ENCODE assay signal across 23 mouse cellular contexts in the genomic region with DNA sequence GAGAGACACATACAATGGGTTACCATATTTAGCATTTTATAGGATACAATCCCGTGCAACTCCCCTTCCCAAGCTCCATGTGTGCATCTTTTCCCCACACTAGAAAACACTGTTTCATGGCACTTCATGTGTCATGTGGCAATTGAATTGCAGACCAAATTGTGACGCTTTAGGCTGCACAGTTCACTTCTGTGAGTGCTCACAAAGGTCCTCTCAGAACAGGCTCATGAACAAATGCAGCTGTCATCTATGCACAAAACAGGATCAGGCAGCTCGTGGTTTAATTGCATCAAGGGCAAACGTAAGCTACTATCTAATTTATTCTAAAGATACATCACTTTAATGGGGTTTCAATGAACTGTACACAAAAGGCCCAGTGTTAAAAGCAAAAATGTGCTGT.
DNase-seq lines count a peak whose midpoint lies in the region; ATAC-seq lines count a peak whose summit lies in the region.
"Had no signal": no experiment of that assay in that cellular context is flagged by ENCODE, and none has a peak within 500 bp of the region (broad histone marks: within the 10 kb centered on the region; RNA-seq: fewer than 3 reads in every experiment).

No protein-coding gene starts in this region.

- no peak overlapping the region for H3K9ac ChIP-seq in hindbrain, embryonic 16.5 days (ENCODE audit: low read depth, low read length)
- no peak overlapping the region for H3K9ac ChIP-seq in hindbrain, embryonic 11.5 days (ENCODE audit: low read depth, low read length)
- no peak overlapping the region for H3K9ac ChIP-seq in neural tube, embryonic 11.5 days (ENCODE audit: low read length)
- no peak overlapping the region for H3K9ac ChIP-seq in forebrain, embryonic 13.5 days
- H3K9ac ChIP-seq: heart, embryonic 12.5 days; kidney, embryonic 15.5 days; limb, embryonic 13.5 days; liver, embryonic 12.5 days had no signal

- H3K27ac ChIP-seq in hindbrain, embryonic 16.5 days (ENCODE audit: low read depth, low read length), result no peak overlapping the region
- H3K27ac ChIP-seq in hindbrain, embryonic 11.5 days (ENCODE audit: low read depth, low read length), result no peak overlapping the region
- H3K27ac ChIP-seq in neural tube, embryonic 11.5 days (ENCODE audit: low read depth, low read length), result no peak overlapping the region
- H3K27ac ChIP-seq in forebrain, embryonic 13.5 days, result no peak overlapping the region; the same call in 1 of the 2 replicates
- H3K27ac ChIP-seq: embryonic facial prominence, embryonic 10.5 days; kidney, embryonic 15.5 days; limb, embryonic 13.5 days; liver, embryonic 12.5 days had no signal

- H3K4me3 ChIP-seq in hindbrain, embryonic 16.5 days (ENCODE audit: low read length), result no peak overlapping the region
- no peak overlapping the region for H3K4me3 ChIP-seq in hindbrain, embryonic 11.5 days (ENCODE audit: low read depth, low read length)
- H3K4me3 ChIP-seq in neural tube, embryonic 11.5 days (ENCODE audit: low read depth, low read length), result no peak overlapping the region
- no peak overlapping the region for H3K4me3 ChIP-seq in forebrain, embryonic 13.5 days
- H3K4me3 ChIP-seq: embryonic facial prominence, embryonic 10.5 days; heart, embryonic 12.5 days; kidney, embryonic 15.5 days; limb, embryonic 13.5 days; liver, embryonic 12.5 days had no signal

- no peaks in the 10 kb centered on the region for H3K4me1 ChIP-seq in hindbrain, embryonic 16.5 days (ENCODE audit: control insufficient read depth, insufficient read depth, low read depth, low read length)
- H3K4me1 ChIP-seq in hindbrain, embryonic 11.5 days (replicated peaks; ENCODE audit: control insufficient read depth, insufficient read depth, low read length), result no peaks in the 10 kb centered on the region
- no peaks in the 10 kb centered on the region for H3K4me1 ChIP-seq in neural tube, embryonic 11.5 days (ENCODE audit: control insufficient read depth, insufficient read depth, low read length)
- H3K4me1 ChIP-seq in forebrain, embryonic 13.5 days, result 0 out of 2 replicates have a peak, but pooled peaks cover 3% of the 10 kb centered on the region
- H3K4me1 ChIP-seq: embryonic facial prominence, embryonic 10.5 days; heart, embryonic 12.5 days; kidney, embryonic 15.5 days; limb, embryonic 13.5 days; liver, embryonic 12.5 days had no signal

- H3K4me2 ChIP-seq in hindbrain, embryonic 16.5 days (ENCODE audit: low read length), result no peak overlapping the region
- no peak overlapping the region for H3K4me2 ChIP-seq in hindbrain, embryonic 11.5 days (replicated peaks; ENCODE audit: low read depth, low read length)
- no peak overlapping the region for H3K4me2 ChIP-seq in neural tube, embryonic 11.5 days (ENCODE audit: low read depth)
- H3K4me2 ChIP-seq in forebrain, embryonic 13.5 days, result no peak overlapping the region
- H3K4me2 ChIP-seq: heart, embryonic 12.5 days; kidney, embryonic 15.5 days; limb, embryonic 13.5 days; liver, embryonic 12.5 days had no signal

- no peaks in the 10 kb centered on the region for H3K9me3 ChIP-seq in hindbrain, embryonic 16.5 days (ENCODE audit: control insufficient read depth, low read length)
- H3K9me3 ChIP-seq in hindbrain, embryonic 11.5 days (ENCODE audit: control insufficient read depth, low read length), result no peaks in the 10 kb centered on the region
- no peaks in the 10 kb centered on the region for H3K9me3 ChIP-seq in neural tube, embryonic 11.5 days (ENCODE audit: control insufficient read depth, low read length)
- H3K9me3 ChIP-seq in forebrain, embryonic 13.5 days (replicated peaks), result no peaks in the 10 kb centered on the region
- H3K9me3 ChIP-seq: embryonic facial prominence, embryonic 10.5 days; heart, embryonic 12.5 days; kidney, embryonic 15.5 days; limb, embryonic 13.5 days; liver, embryonic 12.5 days had no signal

- ATAC-seq in hindbrain, embryonic 16.5 days, result peak; percentile 45
- ATAC-seq in hindbrain, embryonic 11.5 days (ENCODE audit: low FRiP score), result no peak
- no peak for ATAC-seq in neural tube, embryonic 11.5 days (ENCODE audit: insufficient read depth, low FRiP score, low TSS enrichment)
- peak; percentile 80; the same call in 1 of the 2 replicates for ATAC-seq in forebrain, embryonic 13.5 days
- ATAC-seq: liver, embryonic 12.5 days had no signal

- 42% methylated on average over 4 of the region's 4 CpGs for whole genome bisulfite sequencing in hindbrain, embryonic 16.5 days
- WGBS in hindbrain, embryonic 11.5 days, result 57% methylated on average over 4 of the region's 4 CpGs
- 67% methylated on average over 4 of the region's 4 CpGs for WGBS in neural tube, embryonic 11.5 days
- 26% methylated on average over 4 of the region's 4 CpGs for WGBS in forebrain, embryonic 13.5 days

- DNase-seq in hindbrain, embryonic 11.5 days (ENCODE audit: low spot score), result no peak
- DNase-seq in neural tube, embryonic 11.5 days (ENCODE audit: low spot score), result peak; percentile 10
- DNase-seq in neural tube, embryonic 10.5 days (ENCODE audit: extremely low spot score, low spot score), result no peak
- DNase-seq in urinary bladder, adult 18-20 months (ENCODE audit: low spot score in 2 of 2), result no peak
- no peak for DNase-seq in embryo, embryonic 11 days
- DNase-seq: adrenal gland, postnatal 25 days; cerebellum, adult 11 months; cerebellum, adult 9-11 months; gastrocnemius, postnatal 14 days; heart, adult 18-20 months; heart, postnatal 10 days; kidney, adult 11 months; kidney, postnatal 4 days; lung, adult 18-20 months; lung, postnatal 10 days; thymus, adult 18-20 months had no signal

- no peaks in the 10 kb centered on the region for H3K27me3 ChIP-seq in hindbrain, embryonic 16.5 days (replicated peaks; ENCODE audit: control insufficient read depth, insufficient read depth, low read length)
- H3K27me3 ChIP-seq in hindbrain, embryonic 11.5 days (ENCODE audit: control insufficient read depth, insufficient read depth, low read length), result no peaks in the 10 kb centered on the region
- no peaks in the 10 kb centered on the region for H3K27me3 ChIP-seq in neural tube, embryonic 11.5 days (ENCODE audit: control insufficient read depth, insufficient read depth, low read length)
- H3K27me3 ChIP-seq in forebrain, embryonic 13.5 days, result no peaks in the 10 kb centered on the region
- H3K27me3 ChIP-seq: heart, embryonic 12.5 days; kidney, embryonic 15.5 days; limb, embryonic 13.5 days; liver, embryonic 12.5 days had no signal

- no peaks in the 10 kb centered on the region for H3K36me3 ChIP-seq in hindbrain, embryonic 16.5 days (ENCODE audit: control insufficient read depth, insufficient read depth, low read length)
- H3K36me3 ChIP-seq in hindbrain, embryonic 11.5 days (ENCODE audit: control insufficient read depth, insufficient read depth, low read length), result no peaks in the 10 kb centered on the region
- H3K36me3 ChIP-seq in neural tube, embryonic 11.5 days (ENCODE audit: control insufficient read depth, insufficient read depth, low read length), result no peaks in the 10 kb centered on the region
- no peaks in the 10 kb centered on the region for H3K36me3 ChIP-seq in forebrain, embryonic 13.5 days (ENCODE audit: poor library complexity, severe bottlenecking)
- H3K36me3 ChIP-seq: embryonic facial prominence, embryonic 10.5 days; heart, embryonic 12.5 days; kidney, embryonic 15.5 days; limb, embryonic 13.5 days; liver, embryonic 12.5 days had no signal

Comparison
In these comparisons a context has a peak if more than half of its experiments do, and no peak if none do; other contexts are left out.
1. ATAC-seq: peak in hindbrain, embryonic 16.5 days (single experiment) and forebrain, embryonic 13.5 days (single experiment); none in hindbrain, embryonic 11.5 days (single experiment) and neural tube, embryonic 11.5 days (single experiment).